Mouse (Mus musculus): ENCODE measurements around the gene Tead1.

- TF ChIP-seq CTCF (IDR thresholded peaks at IDR 0.05; ENCODE audit: low read depth): no peak
- no peak for TF ChIP-seq EP300 (optimal IDR thresholded peaks at IDR 0.05)
These were observed 173.2 kb downstream of the Tead1 start for GRCm38 (mm10) chr7:112852149-112852839.
